ENCODE assay signal across 9 mouse cellular contexts in genomic region chr10:80244791-80245399, GRCm38 (mm10). TPM values are rescaled to one million over a fixed set of nuclear protein-coding genes. Genes with fewer than 3 reads are reported as not detected.
DNase-seq lines count a peak whose midpoint lies in the region; ATAC-seq lines count a peak whose summit lies in the region.
"Had no signal": no experiment of that assay in that cellular context is flagged by ENCODE, and none has a peak within 500 bp of the region (broad histone marks: within the 10 kb centered on the region; RNA-seq: fewer than 3 reads in every experiment).

No protein-coding gene starts in this region.

- H3K4me3 ChIP-seq in kidney, embryonic 15.5 days (replicated peaks) = no peak overlapping the region
- H3K4me3 ChIP-seq in midbrain, embryonic 16.5 days (ENCODE audit: low read depth, low read length) = no peak overlapping the region
- H3K4me3 ChIP-seq: limb, embryonic 15.5 days had no signal

- WGBS in kidney, embryonic 15.5 days = 44% methylated on average over 5 of the region's 5 CpGs
- WGBS in midbrain, embryonic 16.5 days = 27% methylated on average over 5 of the region's 5 CpGs

- 0 out of 2 replicates have a peak overlapping the region, but pooled peaks have one; percentile 13 for H3K27ac ChIP-seq in kidney, embryonic 15.5 days
- H3K27ac ChIP-seq in midbrain, embryonic 16.5 days (ENCODE audit: low read length) = peak overlapping the region; percentile 62; the same call in 1 of the 2 replicates
- H3K27ac ChIP-seq: limb, embryonic 15.5 days had no signal

- peaks cover 49% of the 10 kb centered on the region for H3K36me3 ChIP-seq in kidney, embryonic 15.5 days
- H3K36me3 ChIP-seq in midbrain, embryonic 16.5 days (ENCODE audit: control insufficient read depth, insufficient read depth, low read length) = peaks cover 26% of the 10 kb centered on the region

- H3K4me1 ChIP-seq in kidney, embryonic 15.5 days = peaks cover 14% of the 10 kb centered on the region
- H3K4me1 ChIP-seq in midbrain, embryonic 16.5 days (ENCODE audit: control insufficient read depth, insufficient read depth, low read length) = peaks cover 10% of the 10 kb centered on the region

- 0 out of 2 replicates have a peak overlapping the region, but pooled peaks have one; percentile 30 for H3K9ac ChIP-seq in kidney, embryonic 15.5 days
- no peak overlapping the region for H3K9ac ChIP-seq in midbrain, embryonic 16.5 days (ENCODE audit: low read depth, low read length)
- H3K9ac ChIP-seq: limb, embryonic 15.5 days had no signal

- no peak for DNase-seq in kidney, adult 8-10 months
- DNase-seq in NIH3T3 (ENCODE audit: low read depth) = peak; percentile 81
- DNase-seq in embryo, embryonic 11 days = peak; percentile 61
- peak; percentile 45 for DNase-seq in kidney, postnatal 14 days
- DNase-seq in gastrocnemius, postnatal 14 days = no peak
- DNase-seq in layer of hippocampus, postnatal 14 days (ENCODE audit: low spot score in 2 of 2) = no peak

- H3K4me2 ChIP-seq in kidney, embryonic 15.5 days = no peak overlapping the region
- no peak overlapping the region for H3K4me2 ChIP-seq in midbrain, embryonic 16.5 days (ENCODE audit: low read length)
- H3K4me2 ChIP-seq: limb, embryonic 15.5 days had no signal

- no peaks in the 10 kb centered on the region for H3K9me3 ChIP-seq in kidney, embryonic 15.5 days (replicated peaks)
- no peaks in the 10 kb centered on the region for H3K9me3 ChIP-seq in midbrain, embryonic 16.5 days (replicated peaks; ENCODE audit: control insufficient read depth, low read length, poor library complexity, severe bottlenecking)
- H3K9me3 ChIP-seq: limb, embryonic 15.5 days had no signal

- ATAC-seq in kidney, embryonic 15.5 days (replicated peaks; ENCODE audit: low FRiP score) = no peak
- no peak for ATAC-seq in midbrain, embryonic 16.5 days

- no peaks in the 10 kb centered on the region for H3K27me3 ChIP-seq in kidney, embryonic 15.5 days
- no peaks in the 10 kb centered on the region for H3K27me3 ChIP-seq in midbrain, embryonic 16.5 days (ENCODE audit: control insufficient read depth, insufficient read depth, low read depth, low read length)
- H3K27me3 ChIP-seq: limb, embryonic 15.5 days had no signal

- intact Hi-C loops in gastrocnemius, postnatal 14 days (cut with DNase I; ENCODE audit: low total_unique reads) = loop anchor here (2.0 kb wide), 2 partner anchors 42 to 68 kb away; no protein-coding TSS in a partner anchor

RNA-seq across cellular contexts. Expression of gene Ndufs7, which starts 4.0 kb away (rescaled TPM):
- polyA plus RNA-seq in kidney, embryonic 15.5 days (2015; fragmentation: Nextera tagmentation; extraction: Ambion mirVana) = 376 and 387 TPM in 2 replicates
- 263 and 302 TPM in 2 replicates for polyA plus RNA-seq in midbrain, embryonic 16.5 days (2015; fragmentation: Nextera tagmentation; extraction: Ambion mirVana)
- total RNA-seq in gastrocnemius, postnatal 14 days (2021) = 100 to 1,000 TPM; 423 to 474 TPM
- total RNA-seq in layer of hippocampus, postnatal 14 days (2021) = 100 to 1,000 TPM; 169 to 175 TPM

RNA-seq across cellular contexts. Expression of gene Gamt, which starts 15.9 kb away (rescaled TPM):
- polyA plus RNA-seq in kidney, embryonic 15.5 days (2015; fragmentation: Nextera tagmentation; extraction: Ambion mirVana) = 34.2 and 37.0 TPM in 2 replicates
- polyA plus RNA-seq in midbrain, embryonic 16.5 days (2015; fragmentation: Nextera tagmentation; extraction: Ambion mirVana) = 15.8 and 19.5 TPM in 2 replicates
- 100 to 1,000 TPM; 232 to 267 TPM for total RNA-seq in gastrocnemius, postnatal 14 days (2021)
- total RNA-seq in layer of hippocampus, postnatal 14 days (2021) = 10 to 100 TPM; 39.9 to 43.7 TPM

RNA-seq across cellular contexts. Expression of gene Dazap1, which starts 16.4 kb away (rescaled TPM):
- polyA plus RNA-seq in kidney, embryonic 15.5 days (2015; fragmentation: Nextera tagmentation; extraction: Ambion mirVana) = 56.3 and 58.5 TPM in 2 replicates
- polyA plus RNA-seq in midbrain, embryonic 16.5 days (2015; fragmentation: Nextera tagmentation; extraction: Ambion mirVana) = 43.7 and 51.9 TPM in 2 replicates
- total RNA-seq in gastrocnemius, postnatal 14 days (2021) = 10 to 100 TPM; 49.9 to 51.0 TPM
- total RNA-seq in layer of hippocampus, postnatal 14 days (2021) = 10 to 100 TPM; 83.0 to 93.6 TPM

RNA-seq across cellular contexts. Expression of gene Mum1, which starts 18.7 kb away (rescaled TPM):
- polyA plus RNA-seq in kidney, embryonic 15.5 days (2015; fragmentation: Nextera tagmentation; extraction: Ambion mirVana) = 74.8 and 75.5 TPM in 2 replicates
- polyA plus RNA-seq in midbrain, embryonic 16.5 days (2015; fragmentation: Nextera tagmentation; extraction: Ambion mirVana) = 47.8 and 51.1 TPM in 2 replicates
- total RNA-seq in gastrocnemius, postnatal 14 days (2021) = 10 to 100 TPM; 15.2 to 19.4 TPM
- 10 to 100 TPM; 34.4 to 43.7 TPM for total RNA-seq in layer of hippocampus, postnatal 14 days (2021)

RNA-seq across cellular contexts. Expression of gene Rps15, which starts 47.4 kb away (rescaled TPM):
- polyA plus RNA-seq in kidney, embryonic 15.5 days (2015; fragmentation: Nextera tagmentation; extraction: Ambion mirVana) = 1,002 and 1,019 TPM in 2 replicates
- 465 and 476 TPM in 2 replicates for polyA plus RNA-seq in midbrain, embryonic 16.5 days (2015; fragmentation: Nextera tagmentation; extraction: Ambion mirVana)
- 100 to 1,000 TPM; 741 to 829 TPM for total RNA-seq in gastrocnemius, postnatal 14 days (2021)
- total RNA-seq in layer of hippocampus, postnatal 14 days (2021) = 100 to 1,000 TPM; 727 to 762 TPM

Comparison
In these comparisons a context has a peak if more than half of its experiments do, and no peak if none do; other contexts are left out.
1. DNase-seq: peak in NIH3T3 (single experiment), embryo, embryonic 11 days (single experiment) and kidney, postnatal 14 days (single experiment); none in kidney, adult 8-10 months (0 of 2), gastrocnemius, postnatal 14 days (single experiment) and layer of hippocampus, postnatal 14 days (0 of 2).
2. RNA of gene Gamt, which starts 15.9 kb away (total RNA-seq): 232 to 267 TPM in gastrocnemius, postnatal 14 days; 39.9 to 43.7 TPM in layer of hippocampus, postnatal 14 days; every median in the first group is over 4 times any median in the second.